Mouse (Mus musculus) ovary, adult 2 months (tissue): ENCODE data around the gene Srd5a1. TPM values are rescaled to one million over a fixed set of nuclear protein-coding genes. Genes with fewer than 3 reads are reported as not detected.

Source experiments
- polyA plus RNA-seq: library from polyadenylated mRNA; depleted of rRNA; stranded (reverse); fragments of >200 nt; gene quantifications from 2 replicates; pipeline ENCODE4 v1.2.3, GENCODE M21; 2012; rRNA removed

The Srd5a1 gene
- 37.7 and 56.4 TPM in 2 replicates for polyA plus RNA-seq

GRCm38 (mm10) chr13:69611398-69612174 lies at the start of gene Srd5a1:
Gene Srd5a1 (minus strand): TSS chr13:69611442.

GRCm38 (mm10) chr13:69534334-69534653 lies 76.9 kb downstream of the Srd5a1 start, which contains the start of gene Tent4a:
Gene Tent4a (minus strand): TSS chr13:69534617.

GRCm38 (mm10) chr13:69533405-69534333 lies 77.6 kb downstream of the Srd5a1 start, which contains the start of gene Nsun2:
Gene Nsun2 (plus strand): TSS chr13:69533746.

Other genes with a start within 250 kb of the Srd5a1 start
- 62.2 and 94.5 TPM in 2 replicates for gene Nsun2, start 77.7 kb downstream of the Srd5a1 start, polyA plus RNA-seq
- gene Tent4a, start 76.8 kb downstream of the Srd5a1 start, polyA plus RNA-seq, result 27.4 and 32.8 TPM in 2 replicates
- gene Ube2ql1, start 128.4 kb upstream of the Srd5a1 start, polyA plus RNA-seq, result 5.1 and 10.2 TPM in 2 replicates
- 57.4 and 75.3 TPM in 2 replicates for gene Med10, start 191.0 kb upstream of the Srd5a1 start, polyA plus RNA-seq